8 mouse cellular contexts compared by ENCODE assay signal in genomic region chr1:14570562-14570981, GRCm38 (mm10).
A peak's percentile ranks its signal among the peaks of the same experiment; 100 is the strongest.
DNase-seq lines count a peak whose midpoint lies in the region; ATAC-seq lines count a peak whose summit lies in the region.
"Had no signal": no experiment of that assay in that cellular context is flagged by ENCODE, and none has a peak within 500 bp of the region (broad histone marks: within the 10 kb centered on the region; RNA-seq: fewer than 3 reads in every experiment).

No protein-coding gene starts in this region.

- intact Hi-C loops in gastrocnemius, postnatal 14 days (cut with DNase I; ENCODE audit: low total_unique reads), result no loop called here

- H3K36me3 ChIP-seq in lung, embryonic 15.5 days, result no peaks in the 10 kb centered on the region
- no peaks in the 10 kb centered on the region for H3K36me3 ChIP-seq in hindbrain, embryonic 16.5 days (ENCODE audit: control insufficient read depth, insufficient read depth, low read length)
- H3K36me3 ChIP-seq: embryonic facial prominence, embryonic 12.5 days had no signal

- no peak overlapping the region for H3K9ac ChIP-seq in lung, embryonic 15.5 days
- H3K9ac ChIP-seq in hindbrain, embryonic 16.5 days (ENCODE audit: low read depth, low read length), result no peak overlapping the region
- H3K9ac ChIP-seq: embryonic facial prominence, embryonic 12.5 days had no signal

- 9% methylated on average over 5 of the region's 5 CpGs for WGBS in lung, embryonic 15.5 days
- 46% methylated on average over 5 of the region's 5 CpGs for WGBS in hindbrain, embryonic 16.5 days

- no peaks in the 10 kb centered on the region for H3K4me1 ChIP-seq in lung, embryonic 15.5 days
- no peaks in the 10 kb centered on the region for H3K4me1 ChIP-seq in hindbrain, embryonic 16.5 days (ENCODE audit: control insufficient read depth, insufficient read depth, low read depth, low read length)

- H3K4me2 ChIP-seq in lung, embryonic 15.5 days, result no peak overlapping the region
- no peak overlapping the region for H3K4me2 ChIP-seq in hindbrain, embryonic 16.5 days (ENCODE audit: low read length)
- H3K4me2 ChIP-seq: embryonic facial prominence, embryonic 12.5 days had no signal

- no peak overlapping the region for H3K27ac ChIP-seq in lung, embryonic 15.5 days
- H3K27ac ChIP-seq in hindbrain, embryonic 16.5 days (ENCODE audit: low read depth, low read length), result no peak overlapping the region
- H3K27ac ChIP-seq: embryonic facial prominence, embryonic 12.5 days had no signal

- H3K4me3 ChIP-seq in lung, embryonic 15.5 days, result no peak overlapping the region
- H3K4me3 ChIP-seq in hindbrain, embryonic 16.5 days (ENCODE audit: low read length), result no peak overlapping the region
- H3K4me3 ChIP-seq: embryonic facial prominence, embryonic 12.5 days had no signal

- H3K27me3 ChIP-seq in lung, embryonic 15.5 days, result no peaks in the 10 kb centered on the region; the same call in 1 of the 2 replicates
- H3K27me3 ChIP-seq in hindbrain, embryonic 16.5 days (replicated peaks; ENCODE audit: control insufficient read depth, insufficient read depth, low read length), result no peaks in the 10 kb centered on the region
- H3K27me3 ChIP-seq: embryonic facial prominence, embryonic 12.5 days had no signal

- peak; percentile 21; the same call in 1 of the 2 replicates for ATAC-seq in lung, embryonic 15.5 days (ENCODE audit: borderline replicate concordance, extremely low read depth, low FRiP score, low TSS enrichment)
- peak; percentile 50; the same call in 1 of the 2 replicates for ATAC-seq in hindbrain, embryonic 16.5 days

- DNase-seq in lung, postnatal 10 days, result no peak
- DNase-seq in adrenal gland, postnatal 36 days, result peak; percentile 3 to 15
- DNase-seq in retina, adult 2 months (ENCODE audit: low read depth, low spot score), result peak; percentile 3
- no peak for DNase-seq in spleen, postnatal 36 days (ENCODE audit: low spot score in 2 of 2)
- DNase-seq in gastrocnemius, postnatal 14 days, result no peak

- H3K9me3 ChIP-seq in lung, embryonic 15.5 days, result no peaks in the 10 kb centered on the region
- H3K9me3 ChIP-seq in hindbrain, embryonic 16.5 days (ENCODE audit: control insufficient read depth, low read length), result no peaks in the 10 kb centered on the region
- H3K9me3 ChIP-seq: embryonic facial prominence, embryonic 12.5 days had no signal

Comparison
In these comparisons a context has a peak if more than half of its experiments do, and no peak if none do; other contexts are left out.
1. DNase-seq: peak in adrenal gland, postnatal 36 days (2 of 2) and retina, adult 2 months (single experiment); none in lung, postnatal 10 days (single experiment), spleen, postnatal 36 days (0 of 2) and gastrocnemius, postnatal 14 days (single experiment).